Mouse (Mus musculus) right cerebral cortex, postnatal 25 days (tissue): Measurements from ENCODE around the gene Gm1110.
"Not testable (repeated sequence)": the region's sequence is repeated elsewhere in the genome, so short reads cannot be mapped to it uniquely, and the experiment has no call there.

Experiments
- DNase-seq: peaks from one replicate; pipeline ENCODE4 v3.0.0; 2022

Gene Gm1110

GRCm38 (mm10) chr9:26922909-26923526, at the start of gene Gm1110:
Gene Gm1110, minus strand, starts transcription at chr9:26923111.
- DNase-seq: no peak

DNA sequence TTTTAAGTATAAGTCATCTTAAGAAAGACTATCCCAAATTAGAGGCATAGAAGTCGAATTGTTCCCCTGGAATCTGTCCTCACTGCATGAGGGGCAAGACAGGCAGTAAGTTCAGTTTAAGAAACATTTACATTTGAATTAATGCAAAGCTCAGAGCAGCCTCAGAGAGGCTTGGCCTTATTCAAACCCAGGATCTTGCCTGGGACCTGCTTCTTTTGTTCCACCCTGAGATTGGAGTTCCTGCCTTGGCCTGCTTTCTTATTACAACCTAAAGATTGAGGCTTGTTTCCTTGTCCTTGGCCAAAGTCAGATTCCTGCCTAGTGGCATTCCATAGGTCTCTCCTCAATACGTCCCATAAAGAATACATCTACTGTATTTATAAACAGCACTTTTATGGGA, 24.9 kb upstream of the Gm1110 start:
- no peak for DNase-seq

DNA sequence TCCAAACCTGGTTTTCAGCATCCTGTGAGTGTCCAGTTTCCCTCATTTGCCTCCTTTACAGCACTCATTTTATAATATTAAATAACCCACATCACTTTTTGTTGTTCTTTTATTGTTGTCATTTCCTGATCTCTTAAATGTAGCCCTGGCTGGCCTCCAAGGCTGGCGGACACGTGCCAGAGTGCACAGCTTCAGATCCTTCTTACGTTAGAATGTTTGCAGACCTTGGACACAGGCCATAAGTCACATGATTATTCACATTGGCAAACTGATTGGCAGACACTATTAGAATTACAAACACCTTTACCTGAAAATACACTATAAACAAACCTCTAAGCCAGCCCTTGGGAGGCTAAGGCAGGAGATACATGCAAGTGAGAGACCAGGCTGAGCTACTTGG, 1.2 kb upstream of the Gm1110 start:
- no peak for DNase-seq

DNA sequence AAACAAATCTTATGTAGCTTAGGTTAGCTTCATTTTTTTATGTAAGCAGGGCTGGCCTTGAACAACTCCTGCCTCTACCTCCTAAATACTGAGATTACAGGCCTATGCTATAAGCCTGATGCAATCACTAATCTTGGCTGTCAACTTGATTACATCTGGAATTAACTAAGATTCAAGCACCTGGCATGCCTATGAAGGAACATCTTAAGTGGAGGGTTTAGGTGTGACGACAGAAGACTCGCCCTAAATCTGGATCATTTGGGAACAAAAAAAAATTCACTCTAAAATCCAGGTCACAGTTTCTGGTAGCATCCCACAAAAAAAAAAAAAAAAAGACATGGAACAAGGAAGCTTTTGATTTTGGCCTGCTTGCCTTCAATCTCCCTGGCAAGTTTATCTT, 3.1 kb downstream of the Gm1110 start:
- DNase-seq: no peak

- DNase-seq: no peak
These were observed 9.8 kb downstream of the Gm1110 start for GRCm38 (mm10) chr9:26913150-26913549.

DNA sequence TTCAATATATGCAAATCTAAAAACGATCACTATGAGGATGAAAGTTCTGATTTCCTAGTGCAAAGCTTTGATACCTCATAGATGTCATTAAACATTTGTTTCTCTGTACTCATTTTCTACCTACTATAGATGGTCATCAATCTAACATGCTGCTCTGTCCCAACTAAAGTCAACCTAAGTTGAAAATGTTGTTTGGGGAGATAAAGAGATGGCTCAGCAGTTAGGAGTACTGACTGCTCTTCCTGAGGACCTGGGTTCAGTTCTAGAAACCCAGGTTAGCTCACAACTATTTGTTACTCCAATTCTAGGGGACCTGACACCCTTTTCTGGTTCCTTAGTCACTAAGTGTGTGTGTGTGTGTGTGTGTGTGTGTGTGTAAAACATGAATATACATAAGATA, 11.7 kb downstream of the Gm1110 start:
- no peak for DNase-seq

GRCm38 (mm10) chr9:26869856-26870255, 53.1 kb downstream of the Gm1110 start:
- not testable (repeated sequence) for DNase-seq

DNA sequence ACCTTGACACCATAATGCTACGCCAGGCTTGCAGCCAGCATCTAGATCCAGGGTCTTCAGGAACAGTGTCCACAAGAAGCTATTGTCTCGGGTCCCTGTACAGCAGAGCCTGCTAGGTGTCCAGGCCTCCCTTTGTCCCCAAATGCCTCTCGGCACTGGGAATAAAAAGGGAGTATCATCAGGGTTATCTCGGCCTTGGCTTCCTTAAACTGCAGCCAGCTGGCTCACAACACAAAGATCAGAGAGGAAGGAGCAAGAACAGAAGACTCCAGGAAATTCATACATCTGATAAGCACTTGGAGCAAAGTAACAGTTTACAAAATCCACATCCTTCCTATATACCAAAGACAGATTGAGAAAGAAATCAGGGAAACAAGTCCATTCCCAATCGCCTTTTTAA, 62.2 kb downstream of the Gm1110 start, which contains the start of gene Glb1l3:
Gene Glb1l3, minus strand, starts transcription at position 140 of the 400 bp plus-strand sequence.
- DNase-seq: no peak

DNA sequence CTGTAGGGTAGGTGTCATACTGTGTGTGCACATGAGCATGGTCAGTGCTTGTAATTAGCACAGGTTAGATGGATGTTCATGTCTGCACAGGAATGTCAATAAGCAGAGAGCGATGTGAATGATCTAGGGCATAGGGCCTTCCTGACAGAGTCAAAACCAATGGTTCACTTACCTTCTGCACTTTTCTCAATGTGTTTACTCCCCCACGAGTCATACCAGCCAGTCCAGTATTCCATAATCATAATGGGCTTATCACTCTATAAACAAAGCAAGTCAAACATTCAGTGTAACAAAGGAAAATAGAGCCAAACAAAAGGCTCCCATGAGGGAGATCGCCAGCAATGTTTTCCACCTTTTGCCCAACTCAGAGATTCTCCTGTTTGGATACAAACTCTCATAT, 91.8 kb downstream of the Gm1110 start:
- DNase-seq: no peak
